Mouse (Mus musculus) colon, adult 2 months (tissue): Measurements from ENCODE around the gene Tent2. TPM values are rescaled to one million over a fixed set of nuclear protein-coding genes. Genes with fewer than 3 reads are reported as not detected.

Experiments used
- polyA plus RNA-seq: library from polyadenylated mRNA; depleted of rRNA; stranded (reverse); fragments of >200 nt; gene quantifications from 2 replicates; pipeline ENCODE4 v1.2.3, GENCODE M21; 2012; rRNA removed

Gene Tent2
- 8.5 and 10.6 TPM in 2 replicates for polyA plus RNA-seq

GRCm38 (mm10) chr13:93191831-93192645 lies at the start of gene Tent2:
Gene Tent2, minus strand, starts transcription at chr13:93192385.

GRCm38 (mm10) chr13:93144336-93145167 lies 47.6 kb downstream of the Tent2 start, which contains the start of gene Cmya5:
Gene Cmya5, minus strand, starts transcription at chr13:93144724.

Other genes starting within 250 kb of the Tent2 start
- 0.09 and 0.14 TPM in 2 replicates for gene Cmya5, start 47.7 kb downstream of the Tent2 start, polyA plus RNA-seq
- 2.7 and 4.5 TPM in 2 replicates for gene Homer1, start 107.2 kb upstream of the Tent2 start, polyA plus RNA-seq